Mouse (Mus musculus) brain, embryonic 14.5 days (tissue): ENCODE measurements around the gene Ppp1r10.

Experiments used
- CTCF ChIP-seq: fragments of 200-500 bp; IDR thresholded peaks from 2 replicates; pipeline ENCODE4 v1.5.1; 2012; ENCODE audit warnings: inconsistent platforms, mild to moderate bottlenecking, moderate library complexity, borderline replicate concordance; ENCODE audit not compliant: insufficient read depth, insufficient read length; ENCODE audit errors: extremely low read depth
- POLR2A ChIP-seq: fragments of 200-500 bp; IDR thresholded peaks from 2 replicates; pipeline ENCODE4 v1.6.1; 2012; ENCODE audit warnings: mild to moderate bottlenecking, inconsistent platforms, borderline replicate concordance; ENCODE audit not compliant: poor library complexity, insufficient read depth, insufficient read length, severe bottlenecking; ENCODE audit errors: extremely low read depth

DNA sequence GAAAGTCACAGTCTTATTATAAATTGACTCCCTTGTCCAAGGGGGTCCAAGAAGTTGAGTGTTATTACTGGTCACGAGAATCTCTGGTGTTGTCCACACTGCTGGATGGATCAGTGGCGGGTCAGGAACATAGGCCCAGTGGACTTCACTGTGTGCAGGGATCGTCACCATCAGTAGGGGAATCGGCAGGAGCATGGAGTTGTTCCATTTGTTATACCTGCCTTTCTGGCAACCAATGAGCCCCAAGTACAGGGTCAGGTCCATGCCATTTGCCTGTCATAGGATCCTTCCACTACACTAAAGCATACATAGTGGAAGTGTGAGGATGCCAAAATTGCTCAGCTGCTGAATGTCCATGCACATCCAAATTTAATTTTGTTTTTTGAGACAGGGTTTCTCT is 16.4 kb downstream of the Ppp1r10 start:
- no peak for TF ChIP-seq POLR2A
- no peak for TF ChIP-seq CTCF
